Mouse (Mus musculus): ENCODE measurements around the gene Kcnmb4.

The Kcnmb4 gene

DNA sequence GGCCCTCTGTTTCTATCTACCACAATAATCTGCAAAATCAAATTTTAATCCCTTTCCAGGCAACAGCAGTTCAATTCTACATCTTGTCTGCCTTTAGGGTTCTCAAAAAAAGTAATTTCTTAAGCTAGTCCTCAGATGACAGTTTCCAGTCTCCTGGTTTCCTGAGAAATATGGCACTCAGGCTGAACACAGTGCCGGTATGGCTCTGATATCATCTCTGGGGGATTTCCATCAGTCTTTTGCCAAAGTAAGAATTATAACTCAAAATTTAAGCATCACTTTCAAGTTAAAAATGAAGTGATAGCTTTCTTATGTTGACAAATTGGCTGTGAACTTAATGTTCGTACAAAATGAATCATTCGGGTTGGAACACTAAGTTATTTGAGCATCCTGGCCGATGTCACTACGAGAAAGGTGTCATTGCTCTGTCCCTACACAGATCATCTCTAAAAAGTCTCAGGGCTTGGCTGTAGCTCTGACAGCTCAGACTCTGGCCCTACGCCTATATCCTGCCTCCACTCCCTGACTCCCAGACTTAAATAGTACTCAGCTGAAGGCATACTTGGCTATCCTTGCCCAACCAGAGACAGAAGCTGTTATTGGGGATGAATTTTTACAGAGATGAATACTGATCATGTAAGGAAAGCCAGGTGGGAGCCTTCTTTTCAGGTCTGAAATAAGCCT is 70.8 kb downstream of the Kcnmb4 start:
- no peak for DNase-seq (ENCODE audit: low spot score)

DNA sequence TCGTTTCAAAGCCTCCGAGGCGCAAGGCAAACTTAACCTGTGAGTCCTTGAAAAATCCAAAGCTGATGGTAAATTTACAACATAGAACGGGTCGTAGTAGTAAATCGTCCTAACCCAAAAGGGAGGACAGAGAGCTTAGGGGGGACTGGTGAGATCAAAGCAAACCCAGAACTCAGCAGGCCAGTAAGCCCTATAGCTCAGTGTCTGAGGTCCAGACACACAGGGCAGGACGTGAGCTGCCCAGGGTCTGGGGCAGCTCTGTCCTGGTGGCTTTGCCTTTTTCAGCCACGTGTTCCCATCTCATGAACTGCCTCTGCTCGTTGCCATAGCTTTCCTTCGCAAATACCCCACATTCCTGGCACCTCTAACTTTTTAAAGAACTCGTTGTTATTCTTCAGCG is 75.7 kb downstream of the Kcnmb4 start:
- DNase-seq (ENCODE audit: low spot score) = no peak

DNA sequence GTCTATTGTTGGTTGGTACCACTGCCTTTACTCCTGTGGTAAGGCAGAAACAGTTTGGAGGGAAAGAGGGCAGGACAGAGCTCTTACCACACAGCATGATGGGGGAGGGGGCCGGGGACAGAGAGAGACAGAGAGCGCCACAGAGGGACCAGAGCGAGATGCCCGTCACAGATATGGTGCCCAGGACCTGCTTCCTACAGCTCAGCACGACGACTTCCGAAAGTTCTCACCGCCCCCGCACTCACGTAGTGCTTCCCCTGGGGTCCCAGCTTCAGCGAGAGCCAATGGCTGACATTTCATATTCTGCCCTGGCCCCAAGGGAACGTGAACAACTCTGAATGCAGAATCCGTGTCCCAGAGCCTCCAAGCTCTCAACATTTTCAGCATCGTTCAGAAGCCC is 76.1 kb downstream of the Kcnmb4 start:
- DNase-seq (ENCODE audit: low spot score) = no peak

DNA sequence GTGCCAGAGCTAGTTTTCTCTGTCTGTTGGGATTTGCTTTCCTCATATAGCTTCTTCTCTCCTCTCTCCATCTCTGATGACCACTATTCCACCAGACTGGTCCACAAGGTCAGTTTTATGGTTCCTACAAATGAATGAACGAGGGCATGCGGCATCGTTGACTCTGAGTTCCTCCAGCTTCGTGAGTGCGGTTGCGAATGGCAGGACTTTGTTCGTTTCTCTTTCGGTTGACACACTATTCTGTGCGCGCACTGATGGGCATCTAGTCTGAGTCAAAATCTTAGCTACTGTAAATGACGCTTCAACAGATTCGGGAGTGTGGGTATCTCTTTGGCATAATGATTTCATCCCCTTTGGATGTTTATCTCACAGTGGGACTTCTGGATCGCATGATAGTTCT is 76.7 kb downstream of the Kcnmb4 start:
- no peak for DNase-seq (ENCODE audit: low spot score)

DNA sequence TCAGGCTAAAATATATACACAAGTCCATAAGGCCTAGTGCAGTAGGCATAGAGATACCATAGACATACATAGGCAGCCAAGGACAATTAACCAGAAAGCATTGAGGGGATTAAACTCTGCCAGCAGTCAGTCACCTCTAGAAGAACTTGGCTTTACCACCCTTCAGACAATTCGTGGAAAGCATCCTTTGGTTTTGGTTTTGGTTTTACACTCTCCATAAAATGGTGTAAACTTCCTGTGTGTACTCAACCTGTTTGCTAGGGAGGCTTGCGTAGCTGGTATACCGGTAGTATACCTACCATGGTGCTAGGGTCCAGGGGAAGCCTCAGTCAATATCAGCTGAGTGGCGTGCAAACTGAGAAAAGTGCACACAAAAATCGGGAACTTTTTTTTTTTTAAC is 77.4 kb downstream of the Kcnmb4 start:
- no peak for DNase-seq (ENCODE audit: low spot score)

DNA sequence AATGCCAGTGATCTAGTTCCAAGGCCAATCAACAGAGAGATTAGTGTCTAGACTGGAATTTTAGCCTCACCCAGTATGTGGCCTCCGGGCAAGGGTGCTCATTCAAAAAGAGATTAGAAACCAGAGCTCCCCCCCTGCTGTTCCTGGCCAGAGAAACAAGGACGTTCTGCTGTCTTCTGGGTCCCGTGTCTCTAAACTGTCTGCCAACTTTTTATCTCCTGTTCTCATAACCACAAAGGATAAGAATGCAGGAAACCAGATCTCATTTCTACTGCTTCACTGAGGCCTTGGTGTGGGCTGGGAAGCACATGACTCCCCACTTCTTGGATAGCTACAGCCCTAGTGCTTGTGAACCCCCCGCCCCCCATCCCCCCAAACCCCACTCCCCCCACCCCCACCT is 79.1 kb downstream of the Kcnmb4 start:
- no peak for DNase-seq (ENCODE audit: low spot score)

DNA sequence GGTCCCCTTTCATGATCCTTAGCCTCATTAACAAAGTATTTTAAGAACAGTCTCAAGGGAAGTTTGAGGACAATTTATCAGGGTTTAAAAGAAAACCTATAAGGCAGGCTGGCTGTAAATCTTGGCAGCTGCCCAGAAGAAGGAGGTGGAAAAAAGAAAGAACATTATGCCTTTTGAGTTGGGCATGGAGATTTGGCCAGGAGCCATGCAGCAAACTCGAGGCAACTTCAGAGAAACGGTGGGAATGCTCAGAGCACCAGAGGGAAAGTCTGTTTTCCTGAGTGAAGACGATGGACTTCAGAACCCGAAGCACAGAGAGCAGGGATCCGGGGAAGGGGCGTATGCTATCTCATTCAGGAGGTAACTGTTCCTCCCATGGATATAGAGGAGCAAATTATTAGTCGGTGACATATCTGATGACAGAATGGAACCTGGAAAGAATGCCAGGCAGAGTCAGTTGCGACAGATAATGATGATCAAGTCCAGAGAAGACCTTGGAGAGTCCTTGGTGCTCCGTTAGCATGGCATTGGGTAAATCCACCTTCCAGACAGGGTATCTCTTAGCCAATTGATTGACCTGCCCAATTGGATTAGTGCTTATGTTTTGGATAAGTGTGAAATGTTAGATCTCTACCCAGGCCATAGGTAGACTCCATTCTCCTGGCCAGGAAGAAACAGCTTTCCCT is 79.7 kb downstream of the Kcnmb4 start:
- no peak for DNase-seq (ENCODE audit: low spot score)

DNA sequence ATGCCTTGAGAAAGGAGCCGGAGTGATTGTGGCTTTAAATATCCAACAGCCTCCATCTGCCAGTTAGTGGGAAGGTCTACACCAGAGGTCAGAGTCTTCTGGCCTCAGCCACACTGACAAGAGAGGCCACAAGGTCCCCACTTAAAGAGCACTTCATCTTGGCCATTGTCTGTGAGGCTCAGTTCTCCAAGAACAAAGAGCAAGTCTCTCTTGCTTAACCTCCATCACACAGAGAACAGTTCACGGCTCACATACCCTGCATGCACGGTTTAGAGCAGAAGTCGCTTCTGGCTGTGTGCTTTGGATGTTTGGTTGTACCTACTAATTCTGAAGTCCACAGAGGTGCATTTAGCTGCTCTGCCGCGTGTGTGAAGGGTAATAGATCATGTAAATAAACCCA is 84.8 kb downstream of the Kcnmb4 start:
- DNase-seq (ENCODE audit: low spot score) = no peak

DNA sequence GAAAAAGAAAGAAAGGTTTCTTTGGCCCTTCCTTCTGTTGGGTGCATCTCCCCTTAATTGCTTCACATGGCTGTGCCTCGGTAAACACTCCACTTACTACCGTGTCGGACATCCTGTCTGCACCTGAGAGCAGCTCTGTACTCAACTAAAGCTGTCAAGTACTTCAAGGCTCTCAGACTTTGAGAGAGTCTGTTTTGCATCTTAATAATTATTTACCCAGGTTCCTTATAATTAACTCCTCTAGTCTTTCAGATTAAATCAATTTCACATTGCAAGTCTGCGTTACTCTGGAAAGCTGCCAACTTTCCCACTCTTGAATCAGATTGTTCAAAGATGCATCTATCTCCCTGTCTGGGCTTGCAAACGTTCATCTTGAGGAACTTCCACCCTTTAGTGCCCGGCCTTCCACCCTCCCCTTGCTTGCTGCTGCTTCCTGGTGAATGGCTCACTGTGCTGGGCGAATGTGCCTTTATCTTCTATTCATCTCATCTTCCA is 87.2 kb downstream of the Kcnmb4 start:
- DNase-seq (ENCODE audit: low spot score) = no peak

DNA sequence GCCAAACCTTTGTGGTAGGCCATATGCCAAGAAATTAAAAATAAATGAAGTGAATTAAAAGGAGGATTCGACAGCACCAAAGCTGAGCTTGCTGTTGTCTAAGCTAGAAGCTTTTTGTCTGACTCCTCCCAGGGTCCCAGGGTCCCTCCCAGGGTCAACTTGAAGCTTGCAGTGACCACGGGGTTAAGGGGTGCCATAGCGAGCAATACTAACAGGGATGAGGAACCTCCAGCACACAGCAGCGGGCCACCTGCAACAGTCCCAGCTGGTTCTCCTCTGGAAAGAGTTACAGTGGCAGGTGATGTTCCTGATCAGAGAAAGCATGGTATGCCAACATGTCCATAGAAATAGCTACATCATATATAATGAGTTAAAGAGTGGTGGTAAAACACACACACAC is 89.3 kb downstream of the Kcnmb4 start:
- DNase-seq (ENCODE audit: low spot score) = no peak

DNA sequence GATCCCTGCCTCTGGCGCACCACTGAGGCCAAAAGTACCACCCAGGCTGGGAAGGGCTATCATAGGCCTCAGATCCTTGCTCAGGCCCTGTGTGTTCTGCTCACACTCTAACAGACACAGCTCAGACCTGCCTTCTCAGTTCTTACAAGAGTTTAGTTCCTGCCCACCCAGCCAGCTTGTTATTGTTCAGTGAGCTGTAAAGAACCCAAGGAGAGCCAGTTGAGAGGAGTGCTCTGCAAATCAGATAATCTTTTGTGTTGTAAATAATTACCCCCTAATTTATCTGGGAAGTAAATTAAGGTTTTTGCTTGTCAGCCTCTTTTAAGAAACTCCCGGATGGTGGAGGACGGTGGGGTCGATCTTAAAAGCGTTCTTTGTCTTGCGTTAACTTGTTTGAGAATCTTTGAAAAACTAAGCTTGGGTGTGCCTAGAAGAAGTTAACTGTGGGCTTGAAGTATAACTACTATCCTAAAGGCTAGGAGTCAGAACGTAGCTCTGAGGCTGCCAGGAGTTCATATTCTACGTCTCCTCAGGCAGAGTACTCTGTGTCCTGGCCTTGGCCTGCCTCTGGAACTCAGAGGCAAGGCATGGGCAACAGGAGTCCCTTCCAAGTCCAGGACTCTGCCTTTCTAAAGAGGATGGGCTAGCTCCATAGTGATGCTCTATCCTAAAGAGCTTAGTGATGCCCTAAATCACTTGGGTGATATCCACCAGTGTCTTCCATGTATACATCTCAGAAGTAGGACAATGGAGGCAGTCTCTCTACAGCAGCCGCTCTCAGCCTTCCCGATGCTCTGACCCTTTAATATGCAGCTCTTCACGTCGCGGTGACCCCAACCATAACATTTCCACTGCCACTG is 90.6 kb downstream of the Kcnmb4 start:
- DNase-seq (ENCODE audit: low spot score) = no peak

DNA sequence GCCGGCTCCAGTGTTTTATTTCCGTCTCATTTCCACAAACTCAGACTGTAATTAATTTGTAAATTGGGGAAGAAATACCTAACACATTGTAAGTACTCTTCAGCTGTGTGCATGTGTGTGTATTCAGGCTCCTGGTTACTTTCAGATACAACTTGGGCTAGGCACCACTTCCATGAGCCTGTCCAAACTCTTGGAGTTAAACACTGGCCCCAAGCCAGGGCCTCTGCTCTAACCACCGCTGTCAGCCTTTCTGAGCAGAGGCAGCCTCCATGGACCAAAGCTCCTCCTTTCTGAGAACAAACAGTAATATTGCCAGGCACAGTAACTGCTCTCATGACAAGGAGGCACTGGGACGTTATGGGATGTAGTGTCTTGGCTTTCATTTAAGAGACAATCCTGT is 96.8 kb downstream of the Kcnmb4 start:
- peak; percentile 16 for DNase-seq (ENCODE audit: low spot score)

DNA sequence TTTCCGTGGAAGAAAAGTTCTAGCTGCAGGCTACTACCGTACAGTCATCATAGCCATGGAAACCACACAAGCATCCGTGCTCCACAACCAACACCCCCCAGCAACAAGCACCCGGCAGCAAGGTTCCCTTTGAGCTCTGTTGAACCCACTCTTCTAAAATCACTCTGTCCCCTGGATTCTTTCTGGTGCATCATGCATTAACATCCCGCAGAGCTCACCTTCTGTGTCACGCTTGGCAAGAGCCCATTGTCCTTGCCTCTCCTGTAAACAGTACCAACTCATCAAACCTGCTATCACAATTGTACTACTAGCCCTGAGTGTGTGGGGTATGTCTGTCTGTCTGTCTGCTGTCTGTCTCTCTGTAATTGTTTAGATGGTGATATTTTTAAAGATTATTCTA is 99.6 kb downstream of the Kcnmb4 start:
- no peak for DNase-seq (ENCODE audit: low spot score)

DNA sequence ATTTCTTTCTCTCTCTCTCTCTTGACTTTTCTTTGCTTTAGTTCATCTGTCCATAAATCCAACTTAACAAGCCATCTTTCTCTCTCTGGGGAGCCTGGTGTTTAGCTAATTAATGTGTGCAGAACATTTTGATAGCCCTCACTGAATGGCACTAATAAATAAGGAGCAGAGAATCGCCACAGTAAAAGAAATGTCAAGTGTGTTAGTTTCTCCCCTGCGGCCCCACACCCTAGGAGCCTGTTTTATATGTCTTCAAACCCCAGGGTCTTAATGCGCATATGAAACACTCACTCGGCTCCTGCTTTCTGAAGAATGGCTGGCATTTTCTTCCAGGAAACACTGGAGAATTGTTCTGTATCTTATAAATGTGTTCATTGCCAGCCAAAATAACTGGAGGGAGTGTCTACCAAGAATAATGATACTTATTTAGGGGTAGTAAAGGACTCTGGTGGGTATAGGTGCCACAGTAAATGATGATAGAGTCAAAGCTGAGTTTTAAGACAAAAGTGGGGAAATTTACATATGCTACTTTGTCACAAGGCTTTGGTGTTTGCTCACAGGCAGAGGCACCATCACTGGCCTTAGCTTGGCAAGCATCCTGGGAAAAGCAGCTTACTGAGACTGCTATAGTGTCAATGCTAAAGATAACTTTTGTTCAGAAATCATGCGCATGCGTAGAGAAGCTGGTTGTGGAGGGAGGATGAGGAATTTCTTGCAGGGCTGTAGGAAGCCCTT is 102.5 kb downstream of the Kcnmb4 start:
- no peak for DNase-seq (ENCODE audit: low spot score)
